Mouse (Mus musculus) adrenal gland, postnatal 25 days (tissue): ENCODE data around the gene Ahdc1. TPM values are rescaled to one million over a fixed set of nuclear protein-coding genes. Genes with fewer than 3 reads are reported as not detected.
A peak's percentile ranks its signal among the peaks of the same experiment; 100 is the strongest.

Experiments used
- DNase-seq: peaks from one replicate; pipeline ENCODE4 v3.0.0; 2021; ENCODE audit warnings: mixed read lengths
- total RNA-seq: library from RNA; stranded (reverse); gene quantifications from 2 replicates; pipeline ENCODE4 v1.2.3, GENCODE M21; 2021

Ahdc1 gene
- total RNA-seq, 1 experiment from 2014 or later: 91.4 TPM

GRCm38 (mm10) chr4:133039116-133039819 lies 28.2 kb downstream of the Ahdc1 start:
- DNase-seq: peak; percentile 70

GRCm38 (mm10) chr4:133039832-133040231 lies 28.8 kb downstream of the Ahdc1 start:
- no peak for DNase-seq

GRCm38 (mm10) chr4:133040241-133040904 lies 29.3 kb downstream of the Ahdc1 start:
- DNase-seq: no peak

- DNase-seq: no peak
Measured at GRCm38 (mm10) chr4:133042244-133042643, 31.2 kb downstream of the Ahdc1 start.

GRCm38 (mm10) chr4:133042651-133043635 lies 31.9 kb downstream of the Ahdc1 start:
- DNase-seq: peak; percentile 65

- peak; percentile 72 for DNase-seq
Measured at GRCm38 (mm10) chr4:133043798-133044646, 33.0 kb downstream of the Ahdc1 start.

GRCm38 (mm10) chr4:133044647-133045094 lies 33.6 kb downstream of the Ahdc1 start:
- DNase-seq: no peak

GRCm38 (mm10) chr4:133045771-133046474 lies 34.9 kb downstream of the Ahdc1 start:
- DNase-seq: no peak

- no peak for DNase-seq
Measured at GRCm38 (mm10) chr4:133046691-133047352, 35.8 kb downstream of the Ahdc1 start.

GRCm38 (mm10) chr4:133047353-133048105 lies 36.5 kb downstream of the Ahdc1 start:
- no peak for DNase-seq

GRCm38 (mm10) chr4:133049071-133049920 lies 38.2 kb downstream of the Ahdc1 start:
- no peak for DNase-seq

- no peak for DNase-seq
Measured at GRCm38 (mm10) chr4:133050196-133050836, 39.3 kb downstream of the Ahdc1 start.

GRCm38 (mm10) chr4:133050837-133051549 lies 39.9 kb downstream of the Ahdc1 start:
- no peak for DNase-seq

- no peak for DNase-seq
Measured at GRCm38 (mm10) chr4:133051550-133051865, 40.4 kb downstream of the Ahdc1 start.

GRCm38 (mm10) chr4:133052029-133052745 lies 41.1 kb downstream of the Ahdc1 start:
- no peak for DNase-seq

- no peak for DNase-seq
Measured at GRCm38 (mm10) chr4:133052995-133053572, 42.0 kb downstream of the Ahdc1 start.
